Mouse (Mus musculus) embryonic facial prominence, embryonic 13.5 days (tissue): Measurements from ENCODE around the gene Zfp536. TPM values are rescaled to one million over a fixed set of nuclear protein-coding genes. Genes with fewer than 3 reads are reported as not detected.

Experiments
- ATAC-seq: fragments of 200-750 bp; cut with Nextera tagmentation; 2 replicates; pipeline ENCODE4 v1.8.0; 2017; ENCODE audit warnings: low read depth; ENCODE audit not compliant: insufficient number of reproducible peaks, insufficient read depth, low FRiP score, low TSS enrichment
- H3K27ac ChIP-seq: fragments of 300-500 bp; sonication (generic); 2 replicates; pipeline ENCODE4 v1.5.1; 2015; ENCODE audit warnings: moderate library complexity, mild to moderate bottlenecking, inconsistent platforms
- H3K27me3 ChIP-seq: fragments of 300-500 bp; sonication (generic); 2 replicates; pipeline ENCODE4 v1.6.1; 2015; ENCODE audit warnings: mild to moderate bottlenecking, inconsistent platforms
- H3K36me3 ChIP-seq: fragments of 300-500 bp; sonication (generic); 2 replicates; pipeline ENCODE4 v1.6.1; 2015; ENCODE audit warnings: mild to moderate bottlenecking, inconsistent platforms
- H3K4me1 ChIP-seq: fragments of 300-500 bp; sonication (generic); 2 replicates; pipeline ENCODE4 v1.6.1; 2015; ENCODE audit warnings: inconsistent platforms
- H3K4me2 ChIP-seq: fragments of 300-500 bp; sonication (generic); 2 replicates; pipeline ENCODE4 v1.6.1; 2015; ENCODE audit warnings: moderate library complexity, mild to moderate bottlenecking, inconsistent platforms
- H3K4me3 ChIP-seq: fragments of 300-500 bp; sonication (generic); 2 replicates; pipeline ENCODE4 v1.5.1; 2015; ENCODE audit warnings: mild to moderate bottlenecking, inconsistent platforms
- H3K9ac ChIP-seq: fragments of 300-500 bp; sonication (generic); 2 replicates; pipeline ENCODE4 v1.6.1; 2015; ENCODE audit warnings: mild to moderate bottlenecking, inconsistent platforms
- H3K9me3 ChIP-seq: fragments of 300-500 bp; sonication (generic); 2 replicates; pipeline ENCODE4 v1.6.1; 2016; ENCODE audit warnings: inconsistent platforms
- WGBS: fragments of 180-500 bp; shearing (Covaris S2); methylation state at CpG from one replicate; pipeline ENCODE4 v1.1.7; 2015; ENCODE audit warnings: mixed read lengths; 5-methylcytosine and 5-hydroxymethylcytosine counted together
- polyA plus RNA-seq: library from polyadenylated mRNA; unstranded; fragments of >200 nt; fragmentation: Nextera tagmentation; extraction: Ambion mirVana; gene quantifications from 2 replicates; pipeline ENCODE4 v1.2.1, GENCODE M21; 2015

The Zfp536 gene
- polyA plus RNA-seq, 1 experiment from 2014 or later = 7.1 TPM

GRCm38 (mm10) chr7:37600318-37600717, 173.1 kb downstream of the Zfp536 start:
- H3K4me2 ChIP-seq = no peak overlapping the region
- H3K9me3 ChIP-seq = no peaks in the 10 kb centered on the region
- ATAC-seq = no peak
- H3K9ac ChIP-seq = no peak overlapping the region
- no peak overlapping the region for H3K4me3 ChIP-seq
- 60% methylated on average over 4 of the region's 4 CpGs for WGBS
- H3K27me3 ChIP-seq = peaks cover 6% of the 10 kb centered on the region; the same call in 1 of the 2 replicates
- H3K4me1 ChIP-seq = 0 out of 2 replicates have a peak, but pooled peaks cover 3% of the 10 kb centered on the region
- H3K36me3 ChIP-seq = no peaks in the 10 kb centered on the region
- H3K27ac ChIP-seq = no peak overlapping the region

GRCm38 (mm10) chr7:37594211-37595030, 179.0 kb downstream of the Zfp536 start:
- no peak overlapping the region for H3K4me3 ChIP-seq
- no peaks in the 10 kb centered on the region for H3K27me3 ChIP-seq
- 0 out of 2 replicates have a peak, but pooled peaks cover 3% of the 10 kb centered on the region for H3K4me1 ChIP-seq
- ATAC-seq = no peak
- H3K36me3 ChIP-seq = no peaks in the 10 kb centered on the region
- no peak overlapping the region for H3K4me2 ChIP-seq
- no peak overlapping the region for H3K27ac ChIP-seq
- 80% methylated on average over 12 of the region's 12 CpGs for WGBS
- no peaks in the 10 kb centered on the region for H3K9me3 ChIP-seq
- no peak overlapping the region for H3K9ac ChIP-seq

GRCm38 (mm10) chr7:37593566-37593965, 179.9 kb downstream of the Zfp536 start:
- 85% methylated on average over 6 of the region's 6 CpGs for WGBS

GRCm38 (mm10) chr7:37586694-37587093, 186.7 kb downstream of the Zfp536 start:
- Histone ChIP-seq H3K27ac (no peak overlapping the region), H3K4me2 (no peak overlapping the region), H3K4me1 (no peaks in the 10 kb centered on the region), H3K27me3 (no peaks in the 10 kb centered on the region), H3K4me3 (no peak overlapping the region), H3K9me3 (0 out of 2 replicates have a peak, but pooled peaks cover 4% of the 10 kb centered on the region), H3K9ac (no peak overlapping the region), H3K36me3 (no peaks in the 10 kb centered on the region)
- 85% methylated on average over 13 of the region's 13 CpGs for WGBS
- no peak for ATAC-seq

More at GRCm38 (mm10) chr7:37593566-37593965, 179.9 kb downstream of the Zfp536 start:
- no peak overlapping the region for H3K9ac ChIP-seq
- H3K4me3 ChIP-seq = no peak overlapping the region
- no peaks in the 10 kb centered on the region for H3K27me3 ChIP-seq
- H3K4me1 ChIP-seq = no peaks in the 10 kb centered on the region
- H3K36me3 ChIP-seq = no peaks in the 10 kb centered on the region
- H3K4me2 ChIP-seq = no peak overlapping the region
- H3K27ac ChIP-seq = no peak overlapping the region
- ATAC-seq = no peak
- no peaks in the 10 kb centered on the region for H3K9me3 ChIP-seq

GRCm38 (mm10) chr7:37581262-37581661, 192.2 kb downstream of the Zfp536 start:
- Histone ChIP-seq H3K9me3 (0 out of 2 replicates have a peak, but pooled peaks cover 4% of the 10 kb centered on the region), H3K27ac (no peak overlapping the region), H3K9ac (no peak overlapping the region), H3K4me2 (no peak overlapping the region), H3K4me1 (peaks cover 9% of the 10 kb centered on the region; the same call in 1 of the 2 replicates), H3K36me3 (no peaks in the 10 kb centered on the region), H3K4me3 (no peak overlapping the region), H3K27me3 (no peaks in the 10 kb centered on the region)
- no peak for ATAC-seq
- 72% methylated on average over 3 of the region's 3 CpGs for WGBS

GRCm38 (mm10) chr7:37580554-37580953, 192.9 kb downstream of the Zfp536 start:
- no peak overlapping the region for H3K4me3 ChIP-seq
- no peak overlapping the region for H3K27ac ChIP-seq
- H3K36me3 ChIP-seq = no peaks in the 10 kb centered on the region
- H3K4me2 ChIP-seq = no peak overlapping the region
- no peak overlapping the region for H3K9ac ChIP-seq
- WGBS = 21% methylated on average over 5 of the region's 5 CpGs
- no peaks in the 10 kb centered on the region for H3K27me3 ChIP-seq
- peaks cover 9% of the 10 kb centered on the region; the same call in 1 of the 2 replicates for H3K4me1 ChIP-seq
- 0 out of 2 replicates have a peak, but pooled peaks cover 3% of the 10 kb centered on the region for H3K9me3 ChIP-seq
- ATAC-seq = no peak

- H3K9me3 ChIP-seq = no peaks in the 10 kb centered on the region
- H3K9ac ChIP-seq = no peak overlapping the region
- no peak overlapping the region for H3K4me2 ChIP-seq
- 91% methylated on average over 7 of the region's 7 CpGs for WGBS
- 0 out of 2 replicates have a peak, but pooled peaks cover 3% of the 10 kb centered on the region for H3K36me3 ChIP-seq
- no peak overlapping the region for H3K27ac ChIP-seq
- ATAC-seq = no peak
- H3K4me1 ChIP-seq = no peaks in the 10 kb centered on the region
- H3K27me3 ChIP-seq = no peaks in the 10 kb centered on the region
- H3K4me3 ChIP-seq = no peak overlapping the region
These were observed 201.4 kb downstream of the Zfp536 start for GRCm38 (mm10) chr7:37572021-37572420.

- Histone ChIP-seq H3K4me3 (no peak overlapping the region), H3K36me3 (0 out of 2 replicates have a peak, but pooled peaks cover 3% of the 10 kb centered on the region), H3K4me2 (no peak overlapping the region), H3K9ac (no peak overlapping the region), H3K4me1 (peaks cover 17% of the 10 kb centered on the region), H3K9me3 (no peaks in the 10 kb centered on the region), H3K27ac (no peak overlapping the region), H3K27me3 (no peaks in the 10 kb centered on the region)
- ATAC-seq = no peak; the same call in 1 of the 2 replicates
- WGBS = 72% methylated on average over 31 of the region's 31 CpGs
These were observed 204.5 kb downstream of the Zfp536 start for GRCm38 (mm10) chr7:37568811-37569500.

- whole genome bisulfite sequencing = 85% methylated on average over 14 of the region's 14 CpGs
- no peak overlapping the region for H3K9ac ChIP-seq
- H3K27me3 ChIP-seq = no peaks in the 10 kb centered on the region
- H3K4me3 ChIP-seq = no peak overlapping the region
- no peak for ATAC-seq
- H3K27ac ChIP-seq = no peak overlapping the region
- 0 out of 2 replicates have a peak, but pooled peaks cover 3% of the 10 kb centered on the region for H3K36me3 ChIP-seq
- H3K9me3 ChIP-seq = no peaks in the 10 kb centered on the region
- H3K4me2 ChIP-seq = no peak overlapping the region
- peaks cover 24% of the 10 kb centered on the region for H3K4me1 ChIP-seq
These were observed 205.4 kb downstream of the Zfp536 start for GRCm38 (mm10) chr7:37568041-37568440.

- Histone ChIP-seq H3K27ac (no peak overlapping the region), H3K9me3 (no peaks in the 10 kb centered on the region), H3K4me1 (peaks cover 33% of the 10 kb centered on the region), H3K36me3 (0 out of 2 replicates have a peak, but pooled peaks cover 3% of the 10 kb centered on the region), H3K4me2 (no peak overlapping the region; the same call in 1 of the 2 replicates), H3K9ac (no peak overlapping the region), H3K4me3 (no peak overlapping the region), H3K27me3 (peaks cover 4% of the 10 kb centered on the region; the same call in 1 of the 2 replicates)
- no peak for ATAC-seq
- 19% methylated on average over 9 of the region's 9 CpGs for WGBS
These were observed 207.4 kb downstream of the Zfp536 start for GRCm38 (mm10) chr7:37566019-37566418.

- no peak overlapping the region for H3K27ac ChIP-seq
- H3K4me3 ChIP-seq = no peak overlapping the region
- H3K36me3 ChIP-seq = 0 out of 2 replicates have a peak, but pooled peaks cover 3% of the 10 kb centered on the region
- no peak overlapping the region for H3K4me2 ChIP-seq
- no peak for ATAC-seq
- H3K4me1 ChIP-seq = peaks cover 33% of the 10 kb centered on the region
- 73% methylated on average over 8 of the region's 8 CpGs for WGBS
- H3K9ac ChIP-seq = no peak overlapping the region
- H3K27me3 ChIP-seq = peaks cover 4% of the 10 kb centered on the region; the same call in 1 of the 2 replicates
- H3K9me3 ChIP-seq = no peaks in the 10 kb centered on the region
These were observed 208.1 kb downstream of the Zfp536 start for GRCm38 (mm10) chr7:37565371-37565770.
